Mouse (Mus musculus): ENCODE measurements around the gene Dpp4.

Dpp4 gene

GRCm38 (mm10) chr2:62356606-62357005, 55.4 kb downstream of the Dpp4 start:
- no peak for DNase-seq

- no peak for DNase-seq
Observed at GRCm38 (mm10) chr2:62355766-62356165, 56.3 kb downstream of the Dpp4 start.

GRCm38 (mm10) chr2:62352035-62352434, 60.0 kb downstream of the Dpp4 start:
- DNase-seq, result no peak

DNA sequence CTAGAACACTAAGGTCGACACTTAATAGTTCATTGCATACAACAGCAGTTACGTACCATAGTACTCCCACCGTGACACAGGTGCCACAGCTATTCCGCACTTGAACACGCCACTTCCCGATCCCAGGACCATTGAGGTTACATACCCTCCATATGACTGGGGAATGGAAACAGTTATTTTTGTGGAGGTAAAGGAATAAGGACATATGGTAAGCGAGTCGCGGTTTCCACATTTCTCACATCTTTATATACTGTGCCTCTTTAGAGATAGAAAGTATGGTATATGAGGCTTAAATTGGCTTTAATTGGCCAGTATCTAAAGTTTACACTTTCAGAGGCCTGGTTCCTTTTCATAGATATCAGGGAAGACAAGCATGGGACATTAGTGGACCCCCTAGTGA, 64.3 kb downstream of the Dpp4 start:
- no peak for DNase-seq

DNA sequence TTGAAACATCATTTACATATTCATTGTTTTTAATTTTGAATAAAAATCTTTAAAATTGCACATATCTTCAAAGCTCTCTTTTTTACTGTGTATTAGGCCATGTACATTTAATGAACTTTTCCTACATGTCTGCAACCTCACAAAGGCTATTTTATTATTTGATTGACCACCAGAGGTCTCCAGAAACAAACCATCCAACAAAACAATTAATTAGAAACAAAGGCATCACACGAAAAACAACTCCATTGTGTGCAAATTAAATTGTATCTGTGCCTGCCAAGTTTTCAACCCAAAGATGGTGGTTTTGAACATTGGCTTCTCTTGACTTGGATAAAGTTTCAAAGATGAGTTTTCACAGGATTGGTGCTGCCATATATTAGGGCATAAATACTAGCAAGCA, 65.3 kb downstream of the Dpp4 start:
- DNase-seq, result no peak

- DNase-seq, result no peak
Observed at GRCm38 (mm10) chr2:62344367-62344766, 67.7 kb downstream of the Dpp4 start.

GRCm38 (mm10) chr2:62341734-62342128, 70.3 kb downstream of the Dpp4 start:
- peak; percentile 67 to 71 for DNase-seq

DNA sequence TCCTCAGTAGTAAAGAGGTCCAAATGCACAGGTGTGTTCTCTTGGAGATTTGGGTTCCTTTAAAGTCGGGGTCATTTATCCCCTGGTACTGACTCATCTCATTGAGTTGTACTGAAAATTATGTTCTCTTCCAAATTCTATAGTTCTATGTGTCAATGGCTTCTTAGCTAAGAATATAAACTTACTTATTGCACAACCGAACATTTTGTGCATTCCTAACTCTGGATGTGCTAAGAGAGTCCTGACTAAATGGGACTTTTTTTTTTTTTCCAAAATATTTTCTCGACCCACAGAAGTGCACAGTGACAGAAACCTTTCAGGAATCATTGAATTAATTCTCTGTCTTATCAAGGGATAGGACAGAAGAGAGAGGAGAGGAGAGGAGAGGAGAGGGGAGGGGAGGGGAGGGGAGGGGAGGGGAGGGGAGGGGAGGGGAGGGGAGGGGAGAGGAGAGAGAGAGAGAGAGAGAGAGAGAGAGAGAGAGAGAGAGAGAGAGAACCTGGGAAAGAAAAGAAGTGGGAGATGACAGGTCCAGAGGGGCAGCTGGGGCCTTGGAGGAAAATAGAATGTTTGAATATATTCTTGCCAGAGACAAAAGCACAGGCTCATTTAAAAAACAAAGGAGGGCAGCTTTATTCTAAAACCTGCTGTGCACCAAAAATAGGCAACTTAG, 70.8 kb downstream of the Dpp4 start:
- DNase-seq, result no peak

DNA sequence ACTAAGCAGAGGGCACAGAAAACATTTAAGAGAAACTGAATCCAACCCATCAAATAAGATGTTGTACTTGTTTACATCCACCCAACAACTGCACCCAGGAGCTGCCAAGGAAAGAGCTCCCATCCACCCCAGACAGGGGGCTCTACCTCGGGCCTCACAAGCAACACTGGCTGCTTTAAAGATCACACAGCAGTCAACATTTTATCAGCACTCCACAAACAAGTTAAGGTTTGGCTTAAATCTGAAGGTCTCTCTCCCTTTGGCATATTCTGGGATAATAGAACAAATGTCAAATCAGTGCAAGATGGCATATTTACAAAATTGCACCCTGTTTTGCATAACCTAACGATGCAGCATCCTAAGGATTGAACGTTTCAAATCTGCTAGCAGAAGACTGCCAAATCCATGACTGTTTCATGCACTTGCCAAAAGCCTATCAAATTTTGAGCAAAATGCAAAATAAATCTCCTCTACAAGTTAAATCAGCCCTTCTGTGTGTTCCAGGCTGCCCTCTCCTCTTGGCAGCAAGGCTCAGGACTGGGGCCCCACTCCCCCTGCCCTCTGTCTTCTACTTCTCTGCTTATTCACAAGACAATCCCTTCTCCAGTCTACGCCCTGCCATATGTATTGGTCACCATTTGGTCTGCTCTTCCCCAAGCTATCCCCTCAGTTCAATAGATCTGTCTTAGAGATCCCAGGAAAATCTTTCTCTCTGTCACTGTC, 72.6 kb downstream of the Dpp4 start:
- DNase-seq, result no peak

GRCm38 (mm10) chr2:62337086-62337485, 74.9 kb downstream of the Dpp4 start:
- no peak for DNase-seq

GRCm38 (mm10) chr2:62334397-62335243, 77.4 kb downstream of the Dpp4 start:
- DNase-seq, result no peak

DNA sequence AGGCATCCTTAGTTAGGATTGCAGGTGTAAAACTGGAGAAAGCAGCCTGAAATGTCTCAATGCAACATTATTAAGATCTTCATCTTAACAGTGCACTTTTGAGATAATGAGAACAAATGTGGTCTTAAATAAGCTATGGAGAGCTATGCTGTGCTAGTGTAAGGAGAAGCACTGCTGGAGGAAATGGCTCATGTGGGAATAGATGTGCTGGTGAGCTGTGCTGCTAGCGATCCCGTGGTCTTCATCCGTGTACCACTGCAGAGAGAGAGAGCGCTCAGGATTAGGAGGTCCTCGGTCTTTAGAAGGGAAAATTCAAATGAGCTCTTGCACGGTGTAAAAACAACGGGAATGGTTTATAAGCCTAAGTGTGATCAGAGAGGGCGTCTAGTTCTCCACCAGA, 79.6 kb downstream of the Dpp4 start:
- DNase-seq, result no peak

DNA sequence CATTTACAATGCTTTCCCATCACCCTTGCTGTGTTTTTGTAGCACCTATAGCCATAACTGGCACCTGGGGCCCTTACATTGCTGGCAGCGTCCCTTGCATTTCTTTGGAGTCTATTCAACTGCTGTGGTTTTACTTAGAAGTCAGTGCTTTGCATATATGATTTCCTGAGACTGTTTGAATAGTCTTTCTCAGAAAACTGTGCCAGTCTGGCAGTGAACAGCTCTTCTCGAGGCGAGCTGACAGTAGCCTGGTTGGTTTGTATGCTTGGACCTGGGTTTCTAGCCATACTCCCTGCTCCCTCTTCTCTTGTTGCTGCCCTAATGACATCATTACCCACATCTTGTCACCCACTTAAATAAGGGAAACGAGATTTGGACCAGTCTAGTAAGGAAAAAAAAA, 80.1 kb downstream of the Dpp4 start:
- DNase-seq, result no peak

GRCm38 (mm10) chr2:62325388-62325787, 86.6 kb downstream of the Dpp4 start:
- no peak for DNase-seq

DNA sequence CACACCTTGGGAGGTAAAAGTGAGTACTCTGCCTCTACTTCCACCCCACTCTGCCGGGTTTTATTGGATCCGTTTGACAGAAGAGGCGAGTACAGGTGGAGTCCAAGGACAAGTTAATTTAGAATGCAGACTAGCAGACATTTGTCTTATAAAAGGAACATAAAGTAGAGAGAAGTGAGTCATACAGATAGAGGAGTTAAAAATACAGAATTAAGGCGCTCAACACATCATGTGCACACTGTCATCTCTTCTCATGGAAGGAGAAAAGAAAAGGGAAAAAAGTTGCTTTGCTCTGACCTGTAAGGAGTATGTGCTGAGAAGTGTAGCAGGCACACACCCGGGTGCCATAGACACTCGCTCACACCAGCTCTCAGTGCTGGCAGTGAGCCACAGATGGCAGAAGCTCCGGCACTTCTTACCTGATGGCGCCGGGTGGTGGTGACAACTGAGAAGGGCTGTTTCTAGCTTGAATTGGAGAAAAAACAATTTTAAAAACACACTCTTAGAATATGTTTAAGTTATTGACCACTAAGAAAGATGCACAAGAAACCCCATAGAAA, 88.9 kb downstream of the Dpp4 start:
- DNase-seq, result peak; percentile 86 to 88

GRCm38 (mm10) chr2:62319489-62319888, 92.5 kb downstream of the Dpp4 start:
- no peak for DNase-seq

DNA sequence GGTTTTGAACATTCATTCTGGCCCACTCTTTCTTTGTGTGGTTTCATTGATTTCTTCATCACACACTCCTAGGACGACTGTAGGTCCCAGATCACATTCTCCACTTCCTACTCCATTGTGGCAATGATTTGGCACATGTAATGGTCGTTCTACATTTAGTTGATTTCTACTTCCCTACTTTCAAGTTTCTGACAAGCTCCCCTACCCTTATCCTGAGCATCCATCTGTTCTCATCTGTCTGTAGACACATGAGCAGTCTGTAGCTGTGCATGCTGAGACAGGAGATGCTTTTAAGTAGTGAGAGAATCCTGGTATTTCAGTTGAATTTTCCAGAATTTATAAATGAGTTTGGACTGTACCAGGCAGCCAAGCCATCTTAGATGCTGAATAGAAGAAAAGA, 95.1 kb downstream of the Dpp4 start:
- DNase-seq, result no peak

GRCm38 (mm10) chr2:62307477-62307876, 104.6 kb downstream of the Dpp4 start:
- no peak for DNase-seq

GRCm38 (mm10) chr2:62306978-62307377, 105.1 kb downstream of the Dpp4 start:
- DNase-seq, result no peak

DNA sequence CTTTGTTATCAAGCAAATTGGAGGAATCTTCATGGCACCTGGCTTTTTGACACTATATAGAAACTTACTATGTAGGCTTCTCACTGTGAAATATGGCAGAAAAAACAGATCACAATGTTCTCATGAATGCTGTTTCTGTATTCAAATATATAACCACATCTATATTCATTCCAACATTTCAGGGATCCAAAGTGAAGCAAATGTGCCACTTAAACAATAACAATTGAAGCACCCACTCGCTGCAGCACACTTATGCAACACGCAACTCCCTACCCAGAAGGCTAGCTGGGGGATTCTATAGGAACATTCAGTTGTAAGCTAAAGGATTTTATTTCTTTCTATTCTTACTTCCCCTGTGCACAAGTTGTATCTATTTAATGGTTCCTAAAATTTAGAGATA, 110.3 kb downstream of the Dpp4 start:
- DNase-seq, result no peak

GRCm38 (mm10) chr2:62293846-62294245, 118.2 kb downstream of the Dpp4 start:
- DNase-seq, result no peak

- DNase-seq, result no peak
Observed at GRCm38 (mm10) chr2:62287532-62287931, 124.5 kb downstream of the Dpp4 start.

DNA sequence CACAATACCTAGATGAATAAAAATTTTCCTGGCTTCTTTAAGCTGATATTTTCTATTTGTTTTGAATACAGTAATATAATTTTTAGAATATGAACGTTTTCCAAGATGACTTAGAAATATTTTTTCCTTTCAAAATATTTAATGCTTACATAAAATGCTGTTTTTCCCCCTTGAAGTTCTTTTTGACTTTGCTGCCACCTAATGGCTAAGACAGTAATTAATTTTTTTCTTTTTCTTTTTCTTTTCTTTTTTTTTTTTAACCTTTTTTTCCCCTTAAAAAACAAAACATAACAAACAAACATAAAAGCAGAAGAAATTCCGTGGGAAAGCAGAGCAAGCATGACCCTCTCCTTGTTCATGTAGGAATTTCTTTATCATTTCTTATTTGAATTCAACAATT, 126.2 kb downstream of the Dpp4 start:
- no peak for DNase-seq

GRCm38 (mm10) chr2:62285026-62285425, 127.0 kb downstream of the Dpp4 start:
- no peak for DNase-seq

All from cerebellum, adult 18-20 months (tissue).